Mouse (Mus musculus) kidney, postnatal 36 days (tissue): ENCODE results near the gene Ddx28.
"Not testable (repeated sequence)": the region's sequence is repeated elsewhere in the genome, so short reads cannot be mapped to it uniquely, and the experiment has no call there.

Source experiments
- DNase-seq, 2 experiments: peaks; one replicate each; pipeline ENCODE4 v3.0.0; 2021 to 2022; ENCODE audit warnings: mixed read lengths in 2 of 2

Ddx28 gene

GRCm38 (mm10) chr8:106010748-106011642, 687 bp downstream of the Ddx28 start:
- DNase-seq = peak; percentile 94 to 97

- DNase-seq = peak in 1 of 2 experiments; percentile 13
Observed at GRCm38 (mm10) chr8:106007891-106008290, 3.8 kb downstream of the Ddx28 start.

GRCm38 (mm10) chr8:106007135-106007534, 4.5 kb downstream of the Ddx28 start:
- DNase-seq = no peak

- DNase-seq = peak in 1 of 2 experiments; percentile 32
Observed at GRCm38 (mm10) chr8:106006413-106006812, 5.3 kb downstream of the Ddx28 start.

GRCm38 (mm10) chr8:106005875-106006274, 5.8 kb downstream of the Ddx28 start, which contains the start of gene Dpep2nb:
Dpep2nb (minus strand) TSS chr8:106005975.
- DNase-seq = no peak

- no peak for DNase-seq
Observed at GRCm38 (mm10) chr8:106004538-106005207, 7.0 kb downstream of the Ddx28 start.

- no peak for DNase-seq
Observed at GRCm38 (mm10) chr8:106001908-106002307, 9.8 kb downstream of the Ddx28 start.

- peak; percentile 49 to 75 for DNase-seq
Observed at GRCm38 (mm10) chr8:105998971-105999370, 12.7 kb downstream of the Ddx28 start.

- peak in 1 of 2 experiments; percentile 2 for DNase-seq
Observed at GRCm38 (mm10) chr8:105996359-105996758, 15.3 kb downstream of the Ddx28 start.

- DNase-seq = no peak
Observed at GRCm38 (mm10) chr8:105993226-105993625, 18.5 kb downstream of the Ddx28 start.

- peak in 1 of 2 experiments; percentile 29 for DNase-seq
Observed at GRCm38 (mm10) chr8:105992499-105992898, 19.2 kb downstream of the Ddx28 start.

GRCm38 (mm10) chr8:105991546-105991945, 20.1 kb downstream of the Ddx28 start:
- DNase-seq = no peak

GRCm38 (mm10) chr8:105990856-105991387, 20.8 kb downstream of the Ddx28 start, which contains the start of gene Dus2:
Dus2 (plus strand) TSS chr8:105991337.
- DNase-seq = peak; percentile 78 to 93

GRCm38 (mm10) chr8:105988546-105988945, 23.1 kb downstream of the Ddx28 start:
- no peak for DNase-seq

GRCm38 (mm10) chr8:105983406-105983805, 28.3 kb downstream of the Ddx28 start:
- not testable (repeated sequence) for DNase-seq

GRCm38 (mm10) chr8:105981146-105981545, 30.5 kb downstream of the Ddx28 start:
- DNase-seq = no peak

GRCm38 (mm10) chr8:105979325-105979724, 32.4 kb downstream of the Ddx28 start, which contains the start of gene Dpep3:
Dpep3 (minus strand) TSS chr8:105979429.
- DNase-seq = no peak

GRCm38 (mm10) chr8:105975363-105975762, 36.3 kb downstream of the Ddx28 start:
- DNase-seq = no peak

GRCm38 (mm10) chr8:105971019-105971720, 40.5 kb downstream of the Ddx28 start:
- no peak for DNase-seq

- DNase-seq = no peak
Observed at GRCm38 (mm10) chr8:105969367-105969766, 42.3 kb downstream of the Ddx28 start.

- DNase-seq = no peak
Observed at GRCm38 (mm10) chr8:105966692-105967311, 44.9 kb downstream of the Ddx28 start.

GRCm38 (mm10) chr8:105965905-105966341, 45.8 kb downstream of the Ddx28 start, which contains the start of gene Slc12a4:
Slc12a4 (minus strand) TSS chr8:105966097.
- peak; percentile 73 to 90 for DNase-seq
